Mouse (Mus musculus): ENCODE measurements around the gene Bfar.
"Not testable (repeated sequence)": the region's sequence is repeated elsewhere in the genome, so short reads cannot be mapped to it uniquely, and the experiment has no call there.

The Bfar gene

DNA sequence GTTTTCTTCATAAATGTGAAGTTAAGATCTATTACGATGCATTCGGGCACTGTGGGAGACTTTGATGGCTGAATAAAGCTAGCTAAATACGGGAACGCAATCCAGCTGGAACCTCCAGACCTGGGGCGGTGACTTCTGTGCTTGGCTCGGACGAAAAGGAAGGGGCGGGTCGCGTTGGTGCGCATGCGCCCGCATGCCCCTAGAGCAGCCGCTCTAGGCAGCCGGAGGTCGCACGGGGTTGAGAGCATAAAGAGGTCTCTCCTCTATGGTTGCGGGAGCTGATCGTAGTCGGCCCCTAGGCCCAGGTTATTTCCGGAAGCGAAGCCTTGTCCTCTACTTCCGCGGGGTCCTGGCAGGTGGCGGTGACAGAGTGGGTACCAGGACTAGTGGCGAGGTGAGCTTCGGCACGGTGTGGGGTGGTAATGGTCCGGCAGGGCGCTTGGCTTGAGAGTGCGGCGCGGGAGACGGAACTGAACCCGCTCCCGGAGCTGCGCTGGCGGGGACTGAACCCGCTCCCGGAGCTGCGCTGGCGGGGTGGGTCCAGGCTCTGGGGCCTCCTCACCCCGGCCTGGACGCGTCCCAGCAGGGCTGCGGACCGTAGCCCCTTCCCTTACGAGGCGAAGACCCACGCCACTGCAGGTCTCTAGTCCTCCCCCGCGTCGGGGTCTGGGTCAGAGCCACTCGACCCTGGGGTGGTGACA, at the start of gene Bfar, which contains the start of gene 3110001I22Rik:
Gene Bfar, plus strand, starts transcription at position 174 of the 701 bp plus-strand sequence.
Gene 3110001I22Rik, plus strand, starts transcription at position 245 of the 701 bp plus-strand sequence.
- DNase-seq (ENCODE audit: low spot score): peak; percentile 92

DNA sequence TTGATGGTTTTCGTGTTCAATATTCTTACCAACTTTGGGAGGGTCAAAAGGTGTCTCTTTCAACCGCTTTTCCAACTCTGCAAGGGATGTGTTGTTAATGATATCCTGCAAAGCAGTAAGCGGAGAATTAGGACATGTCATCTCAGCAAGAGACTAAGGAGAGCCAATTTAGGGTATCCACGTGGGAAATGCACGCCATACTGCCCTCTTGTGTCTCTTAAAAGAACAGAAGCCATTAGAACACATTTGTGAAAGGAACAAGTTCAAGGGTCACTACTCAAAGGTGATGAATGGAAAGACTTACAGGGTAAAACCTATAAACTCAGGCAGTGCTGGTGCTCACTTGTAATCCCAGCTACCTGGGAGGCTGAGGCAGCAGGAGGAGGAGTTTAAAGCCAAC, 43.3 kb upstream of the Bfar start:
- no peak for DNase-seq (ENCODE audit: low spot score)

DNA sequence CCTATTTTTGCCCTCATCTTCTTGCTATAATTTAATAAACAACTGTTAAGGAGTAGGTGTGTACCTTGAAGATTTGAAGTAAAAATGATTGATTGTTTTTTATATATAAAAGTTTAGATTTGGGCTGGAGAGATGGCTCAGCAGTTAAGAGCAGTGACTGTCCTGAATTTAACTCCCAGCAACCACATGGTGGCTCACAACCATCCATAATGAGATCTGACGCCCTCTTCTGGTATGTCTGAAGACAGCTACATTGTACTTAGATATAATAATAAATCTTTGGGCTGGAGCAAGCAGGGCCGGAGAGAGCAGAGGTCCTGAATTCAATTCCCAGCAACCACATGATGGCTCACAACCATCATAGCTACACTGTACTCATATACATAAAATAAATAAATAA, 33.5 kb upstream of the Bfar start:
- DNase-seq (ENCODE audit: low spot score): not testable (repeated sequence)

DNA sequence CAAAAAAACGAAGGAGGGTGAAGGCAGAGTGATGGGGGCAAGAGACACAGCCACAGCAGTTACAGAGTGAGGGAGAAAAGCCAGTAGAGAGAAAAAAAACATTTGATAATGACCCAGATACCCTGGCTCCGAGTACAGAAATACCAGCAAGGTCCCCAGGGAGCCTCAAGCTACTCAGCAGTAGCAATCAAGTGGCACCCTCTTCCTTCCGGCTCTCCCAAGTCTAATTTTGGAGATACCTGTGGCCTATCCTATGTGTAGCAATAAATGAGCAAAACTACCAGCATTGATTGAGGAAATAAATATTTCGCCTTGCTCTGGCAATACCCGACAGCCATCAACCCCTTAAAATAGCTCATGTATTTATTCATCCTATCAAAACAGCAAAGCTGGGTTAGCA, 32.1 kb upstream of the Bfar start:
- DNase-seq (ENCODE audit: low spot score): no peak

DNA sequence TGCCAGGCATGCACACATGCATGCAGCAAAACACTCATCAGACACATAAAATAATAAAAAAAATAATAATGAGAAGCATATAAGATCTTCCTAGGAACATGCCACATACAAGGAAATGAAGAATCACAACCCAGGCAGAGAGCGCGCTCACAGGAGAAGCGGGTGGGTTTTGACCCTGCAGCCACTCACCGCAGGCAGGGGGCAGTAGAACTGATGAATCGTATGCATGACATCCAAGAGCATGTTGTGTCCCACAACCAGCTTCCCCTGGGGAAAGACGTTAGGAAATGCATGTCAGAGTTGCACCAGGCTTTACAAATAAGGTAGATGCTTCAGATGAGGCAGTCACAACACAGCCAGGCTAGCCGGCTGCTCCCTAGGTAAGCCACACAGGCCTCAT, 31.6 kb upstream of the Bfar start:
- no peak for DNase-seq (ENCODE audit: low spot score)

DNA sequence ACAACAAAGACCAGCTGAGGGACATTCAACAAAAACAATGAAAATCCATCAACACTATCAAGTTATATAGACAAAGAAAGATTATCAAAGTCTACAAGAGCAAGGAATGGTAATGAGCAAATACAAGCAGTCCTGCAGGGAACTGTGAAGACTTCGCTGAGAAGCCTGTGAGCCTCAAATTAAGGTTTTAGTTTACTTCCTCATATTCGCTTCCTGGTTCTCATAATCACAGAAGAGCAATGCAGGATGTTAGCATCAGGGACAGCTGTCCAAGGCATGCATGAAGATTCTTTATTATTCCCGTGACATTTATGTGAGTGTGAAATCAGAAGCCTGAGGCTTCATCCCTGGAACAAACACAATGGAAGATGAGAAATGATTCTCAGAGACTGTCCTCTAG, 27.2 kb upstream of the Bfar start:
- DNase-seq (ENCODE audit: low spot score): no peak

DNA sequence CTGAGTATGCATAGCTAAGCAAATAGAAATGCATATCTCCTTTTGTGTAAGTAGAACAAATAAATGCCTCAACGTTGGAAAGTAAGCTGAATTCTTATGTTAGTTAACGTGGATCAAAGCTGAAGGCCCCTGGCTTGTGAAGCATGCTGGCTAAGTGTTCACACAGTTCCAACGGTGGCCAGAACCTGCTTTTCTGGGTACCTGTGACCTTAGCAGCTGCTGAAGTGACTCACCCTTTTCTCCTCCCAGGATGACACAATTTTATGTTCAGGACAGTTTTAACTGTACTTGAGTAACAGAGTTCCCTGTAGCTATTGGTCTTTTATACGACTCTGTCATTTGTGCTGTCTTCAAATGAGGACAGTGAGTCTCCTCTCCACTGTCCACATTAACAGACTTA, 25.7 kb upstream of the Bfar start:
- DNase-seq (ENCODE audit: low spot score): no peak

DNA sequence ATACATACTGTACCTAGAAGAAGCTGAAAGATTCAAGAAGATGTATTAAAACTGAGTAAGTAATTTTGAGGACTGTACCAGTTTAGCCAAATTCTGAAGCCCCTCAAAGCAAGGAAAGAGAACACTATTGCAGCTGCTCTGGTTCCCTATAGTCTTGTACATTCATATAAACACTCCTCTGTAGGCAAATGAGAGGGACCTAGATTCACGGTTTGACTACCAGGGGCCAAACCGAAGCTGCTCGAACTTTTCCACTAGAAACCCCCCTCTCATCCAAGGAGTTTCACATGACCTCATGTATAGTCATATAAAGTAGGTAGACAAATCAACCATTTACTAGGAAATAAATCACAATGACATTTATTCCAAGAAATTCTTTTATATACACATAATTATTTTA, 12.8 kb upstream of the Bfar start:
- no peak for DNase-seq (ENCODE audit: low spot score)

DNA sequence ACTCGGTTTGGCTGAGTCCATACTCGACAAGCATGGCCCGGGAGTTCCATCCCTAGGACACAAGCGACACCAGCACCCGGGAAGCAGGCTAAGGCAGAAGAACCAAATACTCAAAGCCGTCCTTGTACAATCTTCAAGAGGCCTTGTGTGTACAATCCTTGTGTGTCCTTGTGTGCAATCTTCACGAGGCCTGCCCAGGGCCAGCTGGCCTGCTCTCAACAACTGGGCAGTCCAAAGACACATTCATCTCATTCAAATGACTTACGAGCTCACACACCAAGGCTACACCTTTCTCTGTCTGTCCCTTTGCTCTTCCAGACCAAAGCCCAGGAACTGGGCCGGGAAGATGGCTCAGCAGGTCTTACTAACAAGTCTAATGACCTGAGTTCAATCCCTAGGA, 10.9 kb upstream of the Bfar start:
- no peak for DNase-seq (ENCODE audit: low spot score)

DNA sequence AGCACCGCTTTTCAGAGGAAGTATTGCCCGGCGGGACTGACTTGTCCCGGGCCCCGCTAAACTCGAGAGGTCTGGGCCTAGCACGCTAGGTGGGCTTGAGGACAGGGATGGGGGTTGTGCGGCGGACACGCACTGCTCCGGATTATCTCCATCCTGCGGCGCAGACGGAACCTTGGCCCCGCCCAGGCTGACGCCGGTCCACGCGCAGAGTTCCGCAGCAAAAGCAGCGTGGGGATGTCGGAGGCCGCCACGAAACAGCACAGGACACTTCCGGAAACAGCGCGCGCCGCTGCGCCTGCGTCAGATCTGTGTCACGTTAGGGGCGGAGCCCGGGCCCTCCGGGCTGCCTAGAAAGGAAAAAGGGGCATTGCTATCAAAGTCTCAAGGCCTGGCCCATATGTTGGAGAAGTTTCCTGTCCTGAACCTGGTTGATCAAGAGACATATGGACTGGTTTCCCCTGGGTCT, 3.7 kb upstream of the Bfar start, which contains the start of gene Parn:
Gene Parn, minus strand, starts transcription at position 293 of the 466 bp plus-strand sequence.
- DNase-seq (ENCODE audit: low spot score): peak; percentile 97

DNA sequence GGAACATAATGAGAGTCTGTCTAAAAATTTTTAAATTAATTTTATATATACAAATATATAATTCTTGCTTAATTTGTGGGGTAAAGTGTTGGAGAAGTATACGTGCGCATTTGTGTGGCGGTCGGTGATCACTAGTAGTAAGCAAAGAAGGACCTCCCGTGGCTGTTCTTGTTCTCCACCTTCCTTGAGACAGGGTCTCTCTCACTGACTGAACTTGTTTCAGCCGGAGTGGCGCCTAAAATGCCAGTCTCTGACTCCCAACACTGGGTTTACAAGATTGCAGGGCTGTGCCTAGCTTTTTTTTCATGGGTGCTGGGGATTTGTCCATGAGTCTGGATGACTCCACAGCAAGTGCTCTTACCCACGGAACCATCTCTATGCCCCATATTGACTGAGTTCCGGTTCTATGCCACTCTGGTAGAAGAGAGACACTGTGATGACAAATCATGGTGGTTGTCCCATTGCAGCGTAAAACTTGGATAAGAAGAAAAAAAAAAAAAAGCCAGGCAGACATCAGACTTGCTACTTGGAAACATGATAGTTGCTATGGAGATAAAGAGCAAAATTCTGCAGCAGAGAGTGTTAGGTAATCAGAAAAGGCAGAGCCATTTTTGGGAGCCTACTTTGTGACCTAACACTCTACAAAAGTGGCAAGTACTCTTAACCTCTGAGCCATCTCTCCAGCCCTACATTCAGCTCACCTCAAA, 3.1 kb upstream of the Bfar start:
- DNase-seq (ENCODE audit: low spot score): no peak

DNA sequence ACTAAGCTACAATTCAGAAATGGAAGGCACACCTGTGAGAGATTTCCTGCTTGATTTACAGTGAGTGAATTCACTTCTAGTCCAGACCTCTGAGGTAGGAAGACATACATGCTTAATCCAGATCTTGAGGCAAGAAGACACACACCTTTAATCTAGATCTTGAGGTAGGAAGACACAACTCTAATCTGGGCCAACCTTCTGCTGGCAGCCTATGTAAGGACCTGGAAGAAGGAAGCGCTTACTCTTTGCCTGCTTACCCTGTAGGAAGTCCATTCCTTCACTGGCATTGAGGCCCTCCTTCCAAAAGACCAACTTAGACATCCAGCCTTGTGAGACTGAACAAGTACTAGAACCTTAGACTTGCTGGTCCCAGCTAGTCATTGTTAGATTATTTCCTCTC, 2.4 kb upstream of the Bfar start:
- DNase-seq (ENCODE audit: low spot score): no peak

DNA sequence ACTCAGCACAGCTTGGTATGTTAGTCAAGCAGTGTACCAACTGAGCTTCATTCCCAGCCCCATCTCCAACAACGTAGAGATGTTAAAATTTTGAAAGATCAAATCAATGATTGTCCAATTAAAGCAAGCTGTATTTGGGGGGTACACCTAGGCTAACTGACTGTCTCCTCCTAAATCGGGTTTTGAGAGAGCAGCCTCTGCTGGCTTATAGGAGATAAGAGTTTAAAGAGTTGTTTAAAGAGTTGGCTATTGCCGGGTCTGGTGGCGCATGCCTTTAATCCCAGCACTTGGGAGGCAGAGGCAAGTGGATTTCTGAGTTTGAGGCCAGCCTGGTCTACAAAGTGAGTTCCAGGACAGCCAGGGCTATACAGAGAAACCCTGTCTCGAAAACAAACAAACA, 762 bp upstream of the Bfar start:
- DNase-seq (ENCODE audit: low spot score): not testable (repeated sequence)

DNA sequence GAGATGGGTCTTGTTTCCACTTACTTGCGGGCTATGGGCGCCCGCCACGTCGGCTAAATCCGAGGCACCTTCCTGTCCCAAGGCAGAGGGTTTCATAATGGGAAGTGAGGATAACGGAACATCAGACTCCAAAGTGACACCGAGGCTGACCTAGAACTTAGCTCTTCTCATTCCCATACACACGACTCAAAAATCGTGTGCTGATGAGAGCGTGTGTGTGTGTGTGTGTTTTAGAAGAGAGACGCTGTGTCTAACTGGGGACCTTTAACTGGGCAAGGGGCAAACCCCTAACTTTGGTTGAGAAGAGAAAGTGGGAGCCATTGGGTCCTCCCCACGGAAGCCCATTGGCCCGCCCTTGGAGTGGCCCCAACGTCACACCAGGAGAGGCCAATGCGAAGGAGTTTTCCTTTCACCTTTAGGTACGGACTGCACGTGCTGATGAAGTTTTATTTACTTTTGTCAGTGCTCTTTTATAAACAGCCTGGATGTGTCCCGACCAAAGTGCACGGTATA, 784 bp downstream of the Bfar start:
- DNase-seq (ENCODE audit: low spot score): peak; percentile 84

DNA sequence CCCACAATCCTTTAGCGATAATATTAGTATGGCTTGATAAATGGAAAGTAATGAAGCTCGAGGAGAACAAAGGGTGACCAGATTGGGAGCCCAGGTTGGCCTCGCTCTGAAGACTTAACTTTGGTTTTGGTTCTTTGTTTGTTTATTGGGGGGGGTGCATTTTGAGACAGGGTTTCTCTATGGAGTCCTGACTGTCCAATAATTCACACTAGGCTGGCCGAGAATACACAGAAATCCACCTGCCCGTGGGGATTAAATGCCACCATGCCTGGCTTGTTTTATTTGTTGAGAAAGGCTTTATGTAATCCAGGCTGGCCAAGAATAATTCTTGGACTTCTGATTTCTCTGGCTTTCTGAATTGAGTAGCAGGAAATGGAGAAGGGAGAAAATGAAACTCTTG, 1.5 kb downstream of the Bfar start:
- DNase-seq (ENCODE audit: low spot score): no peak

DNA sequence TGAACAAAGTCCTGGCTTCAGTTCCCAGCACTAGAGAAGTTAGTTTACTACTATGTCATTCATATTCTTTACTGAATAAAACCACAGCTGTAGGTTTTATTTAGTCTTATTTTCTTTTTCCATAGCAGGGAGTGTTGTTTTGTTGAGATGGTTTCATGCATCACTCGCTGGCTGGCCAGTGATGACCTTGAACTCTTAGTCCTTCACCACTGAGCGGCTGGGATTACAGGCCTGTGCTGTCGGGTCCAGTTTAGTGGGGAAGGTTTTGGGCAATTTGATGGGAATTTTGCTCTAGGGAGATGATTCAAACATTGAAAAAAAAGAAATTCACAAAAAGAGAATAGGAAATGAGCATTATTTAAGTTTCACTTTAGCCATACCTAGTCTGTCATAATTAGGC, 2.9 kb downstream of the Bfar start:
- DNase-seq (ENCODE audit: low spot score): no peak

DNA sequence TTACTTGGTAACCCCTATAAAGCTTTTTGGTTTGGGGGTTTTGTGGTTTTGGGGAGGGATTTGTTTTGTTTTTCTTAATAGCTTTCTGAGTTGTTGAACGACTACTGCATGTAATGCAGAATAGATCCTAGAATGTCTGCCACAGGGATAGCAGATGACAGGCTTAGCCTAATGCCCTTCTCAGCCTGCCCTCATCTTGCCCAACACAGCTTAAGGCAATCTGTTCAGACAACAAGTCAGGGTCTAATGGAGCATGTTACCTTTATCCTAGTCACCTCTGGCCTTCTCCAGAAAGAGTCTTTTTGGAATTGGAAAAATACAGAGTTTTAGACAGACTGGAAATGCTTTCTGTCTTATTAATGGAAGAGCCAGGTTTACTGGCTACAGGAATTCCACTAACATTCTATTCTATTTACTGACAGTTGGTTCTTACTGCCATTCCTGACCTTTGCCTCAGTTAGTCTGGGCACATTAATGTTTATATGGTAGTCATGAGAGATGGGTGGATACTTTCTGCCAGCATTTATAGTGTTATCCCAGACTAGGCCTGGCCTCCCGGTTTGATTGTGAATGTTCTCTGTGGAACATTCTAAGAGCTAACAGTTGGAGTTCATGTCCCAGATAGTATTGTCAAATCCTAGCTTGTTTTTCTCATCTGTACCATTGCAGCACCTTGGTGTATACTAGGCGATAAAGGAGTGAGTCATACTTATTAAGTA, 7.1 kb downstream of the Bfar start:
- no peak for DNase-seq (ENCODE audit: low spot score)

DNA sequence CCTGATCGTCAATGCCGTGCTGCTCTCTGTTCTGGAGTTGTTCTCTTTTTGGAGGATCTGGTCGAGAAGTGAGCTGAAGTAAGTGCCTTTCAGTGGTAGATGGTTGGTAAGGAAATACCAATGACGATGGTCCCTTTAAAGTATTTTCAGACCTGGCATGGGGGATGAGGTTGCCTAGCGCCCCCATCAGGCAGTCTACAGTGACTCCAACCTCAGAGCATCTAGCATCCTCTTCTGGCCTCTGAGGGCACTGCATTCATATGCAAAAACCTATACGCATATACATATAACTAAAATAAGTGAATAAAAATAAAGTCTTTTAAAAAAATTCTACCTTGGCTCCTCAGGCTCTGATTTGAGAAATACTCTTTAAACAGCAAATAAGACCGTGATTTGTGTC, 27.3 kb downstream of the Bfar start:
- DNase-seq (ENCODE audit: low spot score): peak; percentile 8

DNA sequence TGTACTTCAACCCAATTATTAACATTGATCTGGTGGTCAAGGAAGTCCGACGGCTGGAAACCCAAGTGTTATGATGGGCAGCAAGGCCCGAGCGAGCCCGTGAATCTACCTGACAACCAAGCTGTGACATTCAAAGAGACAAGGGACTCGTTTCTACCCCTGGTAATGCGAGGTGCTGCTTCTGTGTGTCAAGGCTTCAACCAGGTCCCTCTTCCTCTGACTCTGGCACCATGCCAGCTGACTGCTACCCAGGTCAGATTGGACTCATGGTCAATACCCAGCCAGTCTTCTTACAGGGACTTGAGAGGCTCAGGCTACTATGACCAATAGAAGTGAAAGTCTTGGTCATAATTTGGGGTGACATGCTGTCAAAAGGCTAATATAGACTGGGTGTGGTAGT, 30.5 kb downstream of the Bfar start:
- DNase-seq (ENCODE audit: low spot score): no peak

DNA sequence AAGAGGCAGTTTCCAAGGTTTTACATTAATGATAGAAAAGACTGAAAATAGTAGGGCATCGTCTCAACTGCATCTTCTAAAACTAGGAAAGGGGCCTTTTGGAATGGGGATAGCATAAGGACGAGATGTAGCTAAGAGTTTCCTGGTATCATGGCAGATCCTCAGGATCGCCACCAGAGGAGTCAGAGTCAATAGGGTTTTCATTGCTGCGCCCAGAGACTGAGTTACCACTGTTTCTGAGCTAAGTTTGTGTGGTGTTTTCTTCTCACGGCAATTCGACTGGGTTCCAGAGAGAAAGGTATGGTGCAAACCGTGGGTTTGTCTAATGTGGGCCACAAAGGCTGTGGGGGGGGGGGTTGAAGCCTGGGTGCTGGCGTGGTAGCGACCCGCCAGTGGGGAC, 33.0 kb downstream of the Bfar start:
- DNase-seq (ENCODE audit: low spot score): no peak

DNA sequence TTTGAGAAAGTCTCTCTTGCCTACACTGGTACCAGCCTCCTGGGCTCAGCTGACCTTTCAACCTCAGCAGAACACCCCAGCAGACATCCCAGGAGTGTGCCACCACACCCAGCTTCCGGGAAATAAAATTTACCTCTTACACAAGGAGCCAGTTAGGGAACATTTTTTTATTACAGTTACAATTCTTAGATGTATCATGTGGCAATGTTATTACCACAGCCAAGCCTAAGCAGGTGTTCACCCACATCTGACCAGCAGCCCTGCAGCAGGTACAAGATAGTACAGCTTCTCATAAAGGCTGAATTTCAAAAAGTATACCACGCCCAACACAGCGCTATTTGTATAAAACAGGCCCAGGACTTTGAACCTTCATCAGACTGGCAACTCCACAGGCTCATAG, 43.3 kb downstream of the Bfar start:
- no peak for DNase-seq (ENCODE audit: low spot score)

DNA sequence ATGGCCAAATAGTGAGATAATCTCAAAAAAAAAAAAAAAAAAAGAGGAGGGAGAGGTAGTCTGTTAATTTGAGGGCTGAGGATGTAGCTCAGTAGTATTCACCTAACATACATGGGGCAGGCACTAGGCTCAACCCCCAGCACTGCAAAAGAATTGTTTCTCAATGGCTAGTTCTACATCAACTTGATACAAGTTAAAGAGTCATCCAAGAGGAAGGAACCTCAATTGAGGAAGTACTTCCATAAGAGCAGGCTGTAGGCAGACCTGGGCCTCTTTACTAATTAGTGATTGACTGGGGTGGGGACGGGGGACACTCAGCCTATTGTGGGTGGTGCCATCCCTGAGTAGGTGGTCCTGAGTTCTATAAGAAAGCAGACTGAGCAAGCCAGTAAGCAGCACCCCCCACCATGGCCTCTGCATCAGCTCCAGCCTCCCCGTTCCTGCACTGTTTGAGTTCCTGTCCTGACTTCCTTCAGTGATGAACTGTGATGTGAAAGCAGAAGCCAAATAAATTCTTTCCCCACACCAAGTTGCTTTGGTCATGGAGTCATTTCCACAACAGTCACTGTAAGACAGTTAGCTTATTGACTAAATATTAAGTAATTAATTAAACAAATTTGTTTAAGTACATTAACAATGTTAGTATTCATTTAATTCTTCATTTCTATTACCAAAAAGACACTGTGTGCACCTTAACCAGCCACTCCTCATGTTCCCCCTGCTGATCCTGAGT, 45.3 kb downstream of the Bfar start:
- no peak for DNase-seq (ENCODE audit: low spot score)

All from T-cell, adult 2 months (primary cell).